Mouse (Mus musculus): ENCODE results near the gene Akna. TPM values are rescaled to one million over a fixed set of nuclear protein-coding genes. Genes with fewer than 3 reads are reported as not detected.

Akna gene
- polyA plus RNA-seq, 1 experiment from 2014 or later, result 2.9 TPM

DNA sequence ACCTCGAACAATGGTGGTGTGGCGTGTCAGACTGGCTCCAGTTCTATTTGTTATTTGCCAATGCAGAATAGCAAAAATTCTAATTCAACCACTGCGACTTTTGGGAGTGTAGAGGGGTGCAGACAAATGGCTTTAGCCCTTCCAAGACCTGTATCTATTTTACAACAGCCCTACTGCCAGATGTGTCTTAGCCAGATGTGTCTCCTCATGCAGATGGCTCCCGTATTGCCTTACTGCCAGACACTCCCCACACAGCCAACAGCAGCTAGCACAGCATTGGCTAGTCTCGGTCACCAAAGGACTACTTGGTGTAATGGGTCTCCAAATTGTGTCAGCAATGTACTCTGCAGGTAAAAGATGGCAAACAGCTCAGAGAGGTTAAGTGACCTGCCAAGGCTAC is 8.1 kb upstream of the Akna start:
- WGBS, result 42% methylated on average over 5 of the region's 5 CpGs
- no peak overlapping the region for H3K9ac ChIP-seq (ENCODE audit: low read depth, low read length)
- H3K9me3 ChIP-seq (replicated peaks; ENCODE audit: low read length), result no peaks in the 10 kb centered on the region
- no peak overlapping the region for H3K4me3 ChIP-seq (replicated peaks; ENCODE audit: low read depth, low read length)
- no peak overlapping the region for H3K27ac ChIP-seq
- H3K4me2 ChIP-seq (ENCODE audit: low read length), result no peak overlapping the region
- no peaks in the 10 kb centered on the region for H3K27me3 ChIP-seq (ENCODE audit: insufficient read depth, low read length)
- TF ChIP-seq CTCF (IDR thresholded peaks at IDR 0.05; ENCODE audit: low read depth), result no peak
- peaks cover 13% of the 10 kb centered on the region for H3K4me1 ChIP-seq (replicated peaks; ENCODE audit: insufficient read depth, low read length)
- H3K36me3 ChIP-seq (ENCODE audit: insufficient read depth, low read length), result no peaks in the 10 kb centered on the region
- DNase-seq (ENCODE audit: low spot score) (no peak), ATAC-seq (replicated peaks; ENCODE audit: low FRiP score, low read depth) (no peak)

- peak; percentile 96 for DNase-seq (ENCODE audit: low spot score)
- H3K9ac ChIP-seq (ENCODE audit: low read depth, low read length), result peak overlapping the region; percentile 35; the same call in 1 of the 2 replicates
- ATAC-seq (replicated peaks; ENCODE audit: low FRiP score, low read depth), result peak; percentile 92
- H3K4me3 ChIP-seq (replicated peaks; ENCODE audit: low read depth, low read length), result peak overlapping the region; percentile 43
- H3K36me3 ChIP-seq (ENCODE audit: insufficient read depth, low read length), result no peaks in the 10 kb centered on the region
- WGBS, result under 1% methylated on average over 19 of the region's 19 CpGs
- H3K9me3 ChIP-seq (replicated peaks; ENCODE audit: low read length), result no peaks in the 10 kb centered on the region
- peak overlapping the region; percentile 94 for H3K4me2 ChIP-seq (ENCODE audit: low read length)
- no peaks in the 10 kb centered on the region for H3K27me3 ChIP-seq (ENCODE audit: insufficient read depth, low read length)
- peaks cover 17% of the 10 kb centered on the region for H3K4me1 ChIP-seq (replicated peaks; ENCODE audit: insufficient read depth, low read length)
- peak overlapping the region; percentile 6; the same call in 1 of the 2 replicates for H3K27ac ChIP-seq
- no peak; the same call in 1 of the 2 replicates for TF ChIP-seq CTCF (IDR thresholded peaks at IDR 0.05; ENCODE audit: low read depth)
Observed at GRCm38 (mm10) chr4:63410583-63410934, 7.4 kb upstream of the Akna start.

- peak overlapping the region; percentile 54 for H3K27ac ChIP-seq
Observed at GRCm38 (mm10) chr4:63409908-63410582, 6.9 kb upstream of the Akna start.

GRCm38 (mm10) chr4:63409317-63409907 is 6.3 kb upstream of the Akna start:
- WGBS, result 3% methylated on average over 18 of the region's 18 CpGs
- peak overlapping the region; percentile 94 for H3K4me2 ChIP-seq (ENCODE audit: low read length)
- H3K36me3 ChIP-seq (ENCODE audit: insufficient read depth, low read length), result no peaks in the 10 kb centered on the region
- DNase-seq (ENCODE audit: low spot score) (no peak), ATAC-seq (replicated peaks; ENCODE audit: low FRiP score, low read depth) (no peak)
- H3K27me3 ChIP-seq (ENCODE audit: insufficient read depth, low read length), result no peaks in the 10 kb centered on the region
- H3K4me3 ChIP-seq (replicated peaks; ENCODE audit: low read depth, low read length), result peak overlapping the region; percentile 43
- no peak for TF ChIP-seq CTCF (IDR thresholded peaks at IDR 0.05; ENCODE audit: low read depth)
- no peaks in the 10 kb centered on the region for H3K9me3 ChIP-seq (replicated peaks; ENCODE audit: low read length)
- H3K9ac ChIP-seq (ENCODE audit: low read depth, low read length), result 0 out of 2 replicates have a peak overlapping the region, but pooled peaks have one; percentile 35
- H3K4me1 ChIP-seq (replicated peaks; ENCODE audit: insufficient read depth, low read length), result peaks cover 22% of the 10 kb centered on the region
- peak overlapping the region; percentile 54 for H3K27ac ChIP-seq

More at GRCm38 (mm10) chr4:63409908-63410582, 6.9 kb upstream of the Akna start:
- DNase-seq (ENCODE audit: low spot score) (peak; percentile 74), ATAC-seq (replicated peaks; ENCODE audit: low FRiP score, low read depth) (peak; percentile 64)
- Histone ChIP-seq H3K4me3 (replicated peaks; ENCODE audit: low read depth, low read length) (peak overlapping the region; percentile 43), H3K36me3 (ENCODE audit: insufficient read depth, low read length) (no peaks in the 10 kb centered on the region), H3K9ac (ENCODE audit: low read depth, low read length) (peak overlapping the region; percentile 35; the same call in 1 of the 2 replicates), H3K4me1 (replicated peaks; ENCODE audit: insufficient read depth, low read length) (peaks cover 17% of the 10 kb centered on the region), H3K27me3 (ENCODE audit: insufficient read depth, low read length) (no peaks in the 10 kb centered on the region), H3K4me2 (ENCODE audit: low read length) (peak overlapping the region; percentile 94), H3K9me3 (replicated peaks; ENCODE audit: low read length) (no peaks in the 10 kb centered on the region)
- under 1% methylated on average over 38 of the region's 39 CpGs for WGBS
- 0 out of 2 replicates have a peak, but pooled peaks have one; percentile 12 for TF ChIP-seq CTCF (IDR thresholded peaks at IDR 0.05; ENCODE audit: low read depth)

- TF ChIP-seq CTCF (IDR thresholded peaks at IDR 0.05; ENCODE audit: low read depth), result peak; percentile 80
- peaks cover 28% of the 10 kb centered on the region for H3K4me1 ChIP-seq (replicated peaks; ENCODE audit: insufficient read depth, low read length)
- ATAC-seq (replicated peaks; ENCODE audit: low FRiP score, low read depth) (peak; percentile 46), DNase-seq (ENCODE audit: low spot score) (peak; percentile 86)
- H3K9me3 ChIP-seq (replicated peaks; ENCODE audit: low read length), result no peaks in the 10 kb centered on the region
- peak overlapping the region; percentile 94 for H3K4me2 ChIP-seq (ENCODE audit: low read length)
- no peak overlapping the region for H3K27ac ChIP-seq
- H3K4me3 ChIP-seq (replicated peaks; ENCODE audit: low read depth, low read length), result no peak overlapping the region
- no peaks in the 10 kb centered on the region for H3K36me3 ChIP-seq (ENCODE audit: insufficient read depth, low read length)
- no peak overlapping the region for H3K9ac ChIP-seq (ENCODE audit: low read depth, low read length)
- no peaks in the 10 kb centered on the region for H3K27me3 ChIP-seq (ENCODE audit: insufficient read depth, low read length)
- 9% methylated on average over 8 of the region's 8 CpGs for WGBS
Observed at GRCm38 (mm10) chr4:63408649-63409048, 5.5 kb upstream of the Akna start.

- Histone ChIP-seq H3K9ac (ENCODE audit: low read depth, low read length) (no peak overlapping the region), H3K4me3 (replicated peaks; ENCODE audit: low read depth, low read length) (no peak overlapping the region), H3K4me2 (ENCODE audit: low read length) (no peak overlapping the region), H3K36me3 (ENCODE audit: insufficient read depth, low read length) (no peaks in the 10 kb centered on the region), H3K4me1 (replicated peaks; ENCODE audit: insufficient read depth, low read length) (peaks cover 32% of the 10 kb centered on the region), H3K9me3 (replicated peaks; ENCODE audit: low read length) (no peaks in the 10 kb centered on the region), H3K27ac (no peak overlapping the region), H3K27me3 (ENCODE audit: insufficient read depth, low read length) (no peaks in the 10 kb centered on the region)
- DNase-seq (ENCODE audit: low spot score) (no peak), ATAC-seq (replicated peaks; ENCODE audit: low FRiP score, low read depth) (no peak)
- TF ChIP-seq CTCF (IDR thresholded peaks at IDR 0.05; ENCODE audit: low read depth), result no peak
- WGBS, result 48% methylated on average over 7 of the region's 7 CpGs
Observed at GRCm38 (mm10) chr4:63408247-63408646, 5.1 kb upstream of the Akna start.
